Comparison of ENCODE assay signal across 23 mouse cellular contexts in the genomic region with DNA sequence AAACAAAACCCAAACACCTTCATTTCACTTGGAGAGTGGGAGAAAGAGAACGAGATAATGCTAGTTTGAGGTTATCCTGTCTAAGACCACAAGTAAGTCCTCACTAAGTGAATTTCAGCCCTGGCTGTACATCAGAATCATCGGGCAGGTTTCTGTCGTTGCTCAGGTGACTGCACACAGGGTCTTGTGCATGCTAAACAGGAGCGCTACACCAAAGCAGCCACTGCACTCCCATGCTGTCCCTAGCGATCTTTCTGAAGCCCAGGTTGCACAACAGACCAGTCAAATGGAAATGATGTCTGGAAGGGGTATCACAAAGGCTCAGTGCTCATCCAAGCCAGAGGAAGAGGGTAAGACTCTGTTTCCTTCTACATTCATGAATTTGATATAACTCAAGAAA. TPM values are rescaled to one million over a fixed set of nuclear protein-coding genes. Genes with fewer than 3 reads are reported as not detected.
DNase-seq lines count a peak whose midpoint lies in the region; ATAC-seq and TF ChIP-seq lines count a peak whose summit lies in the region.
"Had no signal": no experiment of that assay in that cellular context is flagged by ENCODE, and none has a peak within 500 bp of the region (broad histone marks: within the 10 kb centered on the region; RNA-seq: fewer than 3 reads in every experiment).

No protein-coding gene starts in this region.

- no peaks in the 10 kb centered on the region for H3K27me3 ChIP-seq in heart, embryonic 11.5 days (ENCODE audit: control insufficient read depth, insufficient read depth, low read length)
- no peaks in the 10 kb centered on the region for H3K27me3 ChIP-seq in intestine, embryonic 14.5 days (replicated peaks; ENCODE audit: control insufficient read depth, insufficient read depth, low read length)
- no peaks in the 10 kb centered on the region for H3K27me3 ChIP-seq in intestine, embryonic 16.5 days (replicated peaks; ENCODE audit: control insufficient read depth, insufficient read depth, low read length)
- H3K27me3 ChIP-seq in liver, postnatal 0 days (ENCODE audit: insufficient read depth, low read length): no peaks in the 10 kb centered on the region
- H3K27me3 ChIP-seq in liver, embryonic 12.5 days (replicated peaks): no peaks in the 10 kb centered on the region
- H3K27me3 ChIP-seq: CH12.LX; embryonic facial prominence, embryonic 12.5 days; forebrain, embryonic 13.5 days; forebrain, embryonic 15.5 days had no signal

- ATAC-seq in heart, embryonic 11.5 days (replicated peaks; ENCODE audit: insufficient number of reproducible peaks, low FRiP score, low TSS enrichment): no peak
- no peak for ATAC-seq in intestine, embryonic 14.5 days (replicated peaks; ENCODE audit: low FRiP score, low TSS enrichment, low read depth)
- ATAC-seq in intestine, embryonic 16.5 days: no peak
- 0 out of 2 replicates have a peak, but pooled peaks have one; percentile 14 for ATAC-seq in liver, postnatal 0 days
- ATAC-seq in liver, embryonic 12.5 days: no peak
- ATAC-seq: activated CD4-positive, CD25-positive, alpha-beta regulatory T cell, adult 4 months; CD4-positive, CD25-positive, alpha-beta regulatory T cell, adult 4 months; forebrain, embryonic 13.5 days; forebrain, embryonic 15.5 days had no signal

- no peak overlapping the region for H3K4me2 ChIP-seq in heart, embryonic 11.5 days
- H3K4me2 ChIP-seq in intestine, embryonic 14.5 days (ENCODE audit: low read length): no peak overlapping the region
- H3K4me2 ChIP-seq in intestine, embryonic 16.5 days (ENCODE audit: low read depth, low read length): no peak overlapping the region
- no peak overlapping the region for H3K4me2 ChIP-seq in liver, postnatal 0 days (ENCODE audit: low read depth, low read length)
- no peak overlapping the region for H3K4me2 ChIP-seq in liver, embryonic 12.5 days
- H3K4me2 ChIP-seq: embryonic facial prominence, embryonic 12.5 days; forebrain, embryonic 13.5 days; forebrain, embryonic 15.5 days had no signal

- peaks cover 2% of the 10 kb centered on the region; the same call in 1 of the 2 replicates for H3K36me3 ChIP-seq in heart, embryonic 11.5 days (ENCODE audit: control insufficient read depth, insufficient read depth, low read length)
- H3K36me3 ChIP-seq in intestine, embryonic 14.5 days (ENCODE audit: control insufficient read depth, insufficient read depth, low read length): peaks cover 12% of the 10 kb centered on the region
- no peaks in the 10 kb centered on the region for H3K36me3 ChIP-seq in intestine, embryonic 16.5 days (ENCODE audit: control insufficient read depth, insufficient read depth, low read length)
- H3K36me3 ChIP-seq in liver, postnatal 0 days (replicated peaks; ENCODE audit: insufficient read depth, low read length): peaks cover 18% of the 10 kb centered on the region
- H3K36me3 ChIP-seq in liver, embryonic 12.5 days: peaks cover 22% of the 10 kb centered on the region; the same call in 1 of the 2 replicates

- no peaks in the 10 kb centered on the region for H3K9me3 ChIP-seq in heart, embryonic 11.5 days (replicated peaks; ENCODE audit: control insufficient read depth, low read length)
- no peaks in the 10 kb centered on the region for H3K9me3 ChIP-seq in intestine, embryonic 14.5 days (ENCODE audit: control insufficient read depth, low read length)
- H3K9me3 ChIP-seq in intestine, embryonic 16.5 days (ENCODE audit: control insufficient read depth, low read length): no peaks in the 10 kb centered on the region
- H3K9me3 ChIP-seq in liver, postnatal 0 days (ENCODE audit: low read length): no peaks in the 10 kb centered on the region
- H3K9me3 ChIP-seq in liver, embryonic 12.5 days (replicated peaks): no peaks in the 10 kb centered on the region
- H3K9me3 ChIP-seq: embryonic facial prominence, embryonic 10.5 days; embryonic facial prominence, embryonic 12.5 days; forebrain, embryonic 13.5 days; forebrain, embryonic 15.5 days had no signal

- WGBS in heart, embryonic 11.5 days (ENCODE audit: insufficient replicate concordance): 83% methylated on average over 5 of the region's 5 CpGs
- 91% methylated on average over 5 of the region's 5 CpGs for WGBS in intestine, embryonic 14.5 days
- 85% methylated on average over 5 of the region's 5 CpGs for WGBS in intestine, embryonic 16.5 days
- 77% methylated on average over 5 of the region's 5 CpGs for WGBS in liver, postnatal 0 days (ENCODE audit: insufficient replicate concordance)
- WGBS in liver, embryonic 12.5 days (ENCODE audit: insufficient replicate concordance): 75% methylated on average over 5 of the region's 5 CpGs

- no peaks in the 10 kb centered on the region for H3K4me1 ChIP-seq in heart, embryonic 11.5 days (ENCODE audit: control insufficient read depth, insufficient read depth, low read length)
- H3K4me1 ChIP-seq in intestine, embryonic 14.5 days (replicated peaks; ENCODE audit: control insufficient read depth, insufficient read depth, low read length): no peaks in the 10 kb centered on the region
- H3K4me1 ChIP-seq in intestine, embryonic 16.5 days (ENCODE audit: control insufficient read depth, insufficient read depth, low read length): no peaks in the 10 kb centered on the region
- H3K4me1 ChIP-seq in liver, postnatal 0 days (ENCODE audit: insufficient read depth): no peaks in the 10 kb centered on the region
- no peaks in the 10 kb centered on the region for H3K4me1 ChIP-seq in liver, embryonic 12.5 days
- H3K4me1 ChIP-seq: embryonic facial prominence, embryonic 12.5 days; forebrain, embryonic 13.5 days; forebrain, embryonic 15.5 days had no signal

- TF ChIP-seq EP300 in liver, postnatal 0 days (IDR thresholded peaks at IDR 0.05; ENCODE audit: low read depth): no peak

- no peak overlapping the region for H3K9ac ChIP-seq in heart, embryonic 11.5 days (ENCODE audit: low read depth, low read length)
- no peak overlapping the region for H3K9ac ChIP-seq in intestine, embryonic 14.5 days (ENCODE audit: low read length)
- H3K9ac ChIP-seq in intestine, embryonic 16.5 days (ENCODE audit: low read depth, low read length): no peak overlapping the region
- no peak overlapping the region for H3K9ac ChIP-seq in liver, postnatal 0 days (replicated peaks)
- no peak overlapping the region for H3K9ac ChIP-seq in liver, embryonic 12.5 days
- H3K9ac ChIP-seq: embryonic facial prominence, embryonic 12.5 days; forebrain, embryonic 13.5 days; forebrain, embryonic 15.5 days had no signal

- no peak for TF ChIP-seq CTCF in liver, postnatal 0 days (IDR thresholded peaks at IDR 0.05; ENCODE audit: low read depth)

- no peak overlapping the region for H3K27ac ChIP-seq in heart, embryonic 11.5 days (ENCODE audit: low read depth, low read length)
- no peak overlapping the region for H3K27ac ChIP-seq in intestine, embryonic 14.5 days (ENCODE audit: low read depth)
- no peak overlapping the region for H3K27ac ChIP-seq in intestine, embryonic 16.5 days (ENCODE audit: low read length)
- no peak overlapping the region for H3K27ac ChIP-seq in liver, postnatal 0 days (ENCODE audit: low read depth)
- H3K27ac ChIP-seq in liver, embryonic 12.5 days: no peak overlapping the region
- H3K27ac ChIP-seq: embryonic facial prominence, embryonic 10.5 days; embryonic facial prominence, embryonic 12.5 days; forebrain, embryonic 13.5 days; forebrain, embryonic 15.5 days had no signal

- H3K4me3 ChIP-seq in heart, embryonic 11.5 days (ENCODE audit: low read depth, low read length): no peak overlapping the region
- H3K4me3 ChIP-seq in intestine, embryonic 14.5 days (ENCODE audit: low read depth, low read length): no peak overlapping the region
- no peak overlapping the region for H3K4me3 ChIP-seq in intestine, embryonic 16.5 days (ENCODE audit: low read length)
- no peak overlapping the region for H3K4me3 ChIP-seq in liver, postnatal 0 days (ENCODE audit: low read depth, low read length)
- no peak overlapping the region for H3K4me3 ChIP-seq in liver, embryonic 12.5 days
- H3K4me3 ChIP-seq: embryonic facial prominence, embryonic 10.5 days; embryonic facial prominence, embryonic 12.5 days; forebrain, embryonic 13.5 days; forebrain, embryonic 15.5 days had no signal

- peak; percentile 69 for DNase-seq in heart, adult 11 months
- DNase-seq in intestine, embryonic 14.5 days (ENCODE audit: low spot score): peak; percentile 23
- DNase-seq in liver, postnatal 0 days: no peak
- no peak for DNase-seq in spleen, adult 18-20 months
- DNase-seq: adrenal gland, adult 8-10 months; adrenal gland, postnatal 14 days; adrenal gland, postnatal 36 days; B cell, adult 2 months; cerebellum, adult 11-12 months; cerebellum, adult 2 months; cerebellum, adult 9-10 months; cerebellum, postnatal 10 days; cerebellum, postnatal 25 days had no signal

RNA-seq across cellular contexts. Expression of gene Serpinc1, which starts 28.1 kb away (rescaled TPM):
- 1.2 and 2.4 TPM in 2 replicates for polyA plus RNA-seq in heart, embryonic 11.5 days (2014; fragmentation: Nextera tagmentation; extraction: Ambion mirVana)
- 1.9 and 2.0 TPM in 2 replicates for polyA plus RNA-seq in intestine, embryonic 14.5 days (2014; fragmentation: Nextera tagmentation; extraction: Ambion mirVana)
- polyA plus RNA-seq in intestine, embryonic 16.5 days (2015; fragmentation: Nextera tagmentation; extraction: Ambion mirVana): 5.4 and 16.6 TPM in 2 replicates
- 3,100 and 3,165 TPM in 2 replicates for polyA plus RNA-seq in liver, postnatal 0 days (2015; fragmentation: Nextera tagmentation; extraction: Ambion mirVana)
- polyA plus RNA-seq in liver, embryonic 12.5 days (2016; fragmentation: Nextera tagmentation; extraction: Ambion mirVana): 226 and 233 TPM in 2 replicates

RNA-seq across cellular contexts. Expression of gene Zbtb37, which starts 28.2 kb away (rescaled TPM):
- 8.0 and 11.2 TPM in 2 replicates for polyA plus RNA-seq in heart, embryonic 11.5 days (2014; fragmentation: Nextera tagmentation; extraction: Ambion mirVana)
- polyA plus RNA-seq in intestine, embryonic 14.5 days (2014; fragmentation: Nextera tagmentation; extraction: Ambion mirVana): 6.6 and 8.1 TPM in 2 replicates
- 3.4 and 4.3 TPM in 2 replicates for polyA plus RNA-seq in intestine, embryonic 16.5 days (2015; fragmentation: Nextera tagmentation; extraction: Ambion mirVana)
- polyA plus RNA-seq in liver, postnatal 0 days (2015; fragmentation: Nextera tagmentation; extraction: Ambion mirVana): 2.0 and 2.3 TPM in 2 replicates
- 2.5 and 3.1 TPM in 2 replicates for polyA plus RNA-seq in liver, embryonic 12.5 days (2016; fragmentation: Nextera tagmentation; extraction: Ambion mirVana)

Comparison
In these comparisons a context has a peak if more than half of its experiments do, and no peak if none do; other contexts are left out.
1. RNA of gene Serpinc1, which starts 28.1 kb away (polyA plus RNA-seq): 3,100 to 3,165 TPM in liver, postnatal 0 days; 226 to 233 TPM in liver, embryonic 12.5 days, 5.4 to 16.6 TPM in intestine, embryonic 16.5 days, 1.2 to 2.4 TPM in heart, embryonic 11.5 days and 1.9 to 2.0 TPM in intestine, embryonic 14.5 days; every median in the first group is over 10 times any median in the second.
2. DNase-seq: peak in heart, adult 11 months (single experiment) and intestine, embryonic 14.5 days (single experiment); none in liver, postnatal 0 days (single experiment) and spleen, adult 18-20 months (0 of 2).